Mouse (Mus musculus): ENCODE measurements around the gene Fgf11.

DNA sequence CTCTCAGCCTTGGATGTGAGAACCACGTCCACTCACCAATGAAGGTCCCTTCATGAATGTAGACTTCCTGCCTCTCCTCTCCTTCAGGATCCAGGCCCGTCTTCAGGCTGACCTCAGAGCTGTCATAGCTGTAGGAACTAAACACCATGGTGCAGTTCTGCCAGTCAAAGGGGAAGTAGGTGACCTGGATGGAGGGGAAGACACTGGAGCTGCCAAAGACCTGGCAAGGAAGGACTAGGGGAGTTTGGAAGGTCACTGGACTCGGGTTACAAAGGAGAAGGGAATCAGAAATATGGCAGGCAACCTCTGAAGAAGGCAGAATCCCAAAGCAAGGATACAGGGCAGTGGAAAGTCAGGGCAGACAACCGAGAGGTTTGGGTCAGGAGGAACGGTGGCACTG, 8.2 kb downstream of the Fgf11 start:
- TF ChIP-seq TAL1 (conservative IDR thresholded peaks at IDR 0.05; ENCODE audit: low read depth, low read length), result no peak
- no peak for TF ChIP-seq CTCF (IDR thresholded peaks at IDR 0.05; ENCODE audit: low read depth, low read length)

Measured in G1E (cell line).